Mouse (Mus musculus): ENCODE results near the gene Fam196a.

The Fam196a gene

GRCm38 (mm10) chr7:134937927-134938609, at the start of gene Fam196a:
TSS of gene Fam196a (minus strand) at chr7:134938430.
- DNase-seq, result peak; percentile 73

GRCm38 (mm10) chr7:134961608-134962007, 23.4 kb upstream of the Fam196a start:
- DNase-seq, result no peak

GRCm38 (mm10) chr7:134960871-134961270, 22.6 kb upstream of the Fam196a start:
- no peak for DNase-seq

GRCm38 (mm10) chr7:134959086-134959485, 20.9 kb upstream of the Fam196a start:
- DNase-seq, result no peak

GRCm38 (mm10) chr7:134945925-134946716, 7.9 kb upstream of the Fam196a start:
- DNase-seq, result no peak

GRCm38 (mm10) chr7:134943701-134944100, 5.5 kb upstream of the Fam196a start:
- no peak for DNase-seq

GRCm38 (mm10) chr7:134943063-134943462, 4.8 kb upstream of the Fam196a start:
- no peak for DNase-seq

- no peak for DNase-seq
Measured at GRCm38 (mm10) chr7:134941891-134942290, 3.7 kb upstream of the Fam196a start.

GRCm38 (mm10) chr7:134937471-134937926, 731 bp downstream of the Fam196a start:
- peak; percentile 26 for DNase-seq

GRCm38 (mm10) chr7:134931886-134932285, 6.3 kb downstream of the Fam196a start:
- DNase-seq, result no peak

- DNase-seq, result no peak
Measured at GRCm38 (mm10) chr7:134901992-134902391, 36.2 kb downstream of the Fam196a start.

- no peak for DNase-seq
Measured at GRCm38 (mm10) chr7:134899462-134899861, 38.8 kb downstream of the Fam196a start.

- no peak for DNase-seq
Measured at GRCm38 (mm10) chr7:134894604-134895003, 43.6 kb downstream of the Fam196a start.

GRCm38 (mm10) chr7:134892972-134893371, 45.3 kb downstream of the Fam196a start:
- DNase-seq, result no peak

GRCm38 (mm10) chr7:134892449-134892871, 45.8 kb downstream of the Fam196a start:
- DNase-seq, result no peak

- DNase-seq, result no peak
Measured at GRCm38 (mm10) chr7:134883516-134883915, 54.7 kb downstream of the Fam196a start.

- no peak for DNase-seq
Measured at GRCm38 (mm10) chr7:134880431-134880830, 57.8 kb downstream of the Fam196a start.

- no peak for DNase-seq
Measured at GRCm38 (mm10) chr7:134878985-134879384, 59.2 kb downstream of the Fam196a start.

GRCm38 (mm10) chr7:134872981-134873380, 65.2 kb downstream of the Fam196a start:
- DNase-seq, result no peak

- no peak for DNase-seq
Measured at GRCm38 (mm10) chr7:134872511-134872910, 65.7 kb downstream of the Fam196a start.

- no peak for DNase-seq
Measured at GRCm38 (mm10) chr7:134864175-134864574, 74.1 kb downstream of the Fam196a start.

- DNase-seq, result no peak
Measured at GRCm38 (mm10) chr7:134862000-134862399, 76.2 kb downstream of the Fam196a start.

GRCm38 (mm10) chr7:134842751-134843150, 95.5 kb downstream of the Fam196a start:
- DNase-seq, result no peak

- no peak for DNase-seq
Measured at GRCm38 (mm10) chr7:134840066-134840465, 98.2 kb downstream of the Fam196a start.
